Mouse (Mus musculus): Measurements from ENCODE around the gene Vnn3. TPM values are rescaled to one million over a fixed set of nuclear protein-coding genes. Genes with fewer than 3 reads are reported as not detected.

Gene Vnn3
- polyA plus RNA-seq, 1 experiment from 2014 or later, result 0.09 TPM

DNA sequence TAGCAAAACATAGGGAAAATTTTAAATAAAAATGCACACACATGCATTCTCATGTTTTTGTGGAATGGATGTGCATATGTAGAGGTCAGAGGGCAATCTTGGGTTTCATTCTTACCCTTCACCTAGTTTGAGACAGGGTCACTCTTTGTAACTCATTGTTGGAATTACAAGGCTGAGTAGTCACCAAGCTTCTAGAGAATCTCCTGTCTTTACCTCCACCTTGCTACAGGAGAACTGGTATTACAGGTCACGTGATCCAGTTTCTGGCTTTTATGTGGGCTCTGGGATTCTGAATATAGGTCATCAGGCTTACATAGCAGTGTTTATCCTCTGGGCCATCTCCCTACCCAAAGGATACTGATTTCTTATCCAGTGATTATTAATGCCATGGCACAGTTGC lies 54.4 kb downstream of the Vnn3 start:
- Histone ChIP-seq H3K27me3 (ENCODE audit: control insufficient read depth, insufficient read depth, low read length) (no peaks in the 10 kb centered on the region), H3K4me3 (ENCODE audit: low read depth, low read length) (no peak overlapping the region), H3K9me3 (ENCODE audit: control insufficient read depth, low read length) (no peaks in the 10 kb centered on the region), H3K4me1 (replicated peaks; ENCODE audit: control insufficient read depth, insufficient read depth, low read length) (no peaks in the 10 kb centered on the region), H3K27ac (ENCODE audit: low read depth, low read length) (no peak overlapping the region), H3K9ac (ENCODE audit: low read depth, low read length) (no peak overlapping the region), H3K36me3 (ENCODE audit: control insufficient read depth, insufficient read depth, low read length) (no peaks in the 10 kb centered on the region), H3K4me2 (replicated peaks; ENCODE audit: low read depth, low read length) (no peak overlapping the region)
- WGBS, result 93% methylated on average over 1 of the region's 1 CpGs
- ATAC-seq (ENCODE audit: low FRiP score) (no peak), DNase-seq (ENCODE audit: low spot score) (no peak)

Other genes starting within 250 kb of the Vnn3 start
- gene Rps12, start 64.2 kb upstream of the Vnn3 start, polyA plus RNA-seq (2014; fragmentation: Nextera tagmentation; extraction: Ambion mirVana), result 126 TPM in 2 replicates
- 21.5 and 23.2 TPM in 2 replicates for gene Slc18b1, start 54.5 kb upstream of the Vnn3 start, polyA plus RNA-seq (2014; fragmentation: Nextera tagmentation; extraction: Ambion mirVana)
- 2.4 and 3.1 TPM in 2 replicates for gene Vnn1, start 43.2 kb downstream of the Vnn3 start, polyA plus RNA-seq (2014; fragmentation: Nextera tagmentation; extraction: Ambion mirVana)
- gene Taar1, start 68.9 kb downstream of the Vnn3 start, polyA plus RNA-seq (2014; fragmentation: Nextera tagmentation; extraction: Ambion mirVana), result not detected in 2 replicates
- gene Taar2, start 87.1 kb downstream of the Vnn3 start, polyA plus RNA-seq (2014; fragmentation: Nextera tagmentation; extraction: Ambion mirVana), result not detected in 2 replicates
- not detected in 2 replicates for gene Taar3, start 98.1 kb downstream of the Vnn3 start, polyA plus RNA-seq (2014; fragmentation: Nextera tagmentation; extraction: Ambion mirVana)
- gene Taar4, start 109.0 kb downstream of the Vnn3 start, polyA plus RNA-seq (2014; fragmentation: Nextera tagmentation; extraction: Ambion mirVana), result not detected in 2 replicates
- gene Taar5, start 119.2 kb downstream of the Vnn3 start, polyA plus RNA-seq (2014; fragmentation: Nextera tagmentation; extraction: Ambion mirVana), result not detected in 2 replicates
- gene Taar6, start 134.2 kb downstream of the Vnn3 start, polyA plus RNA-seq (2014; fragmentation: Nextera tagmentation; extraction: Ambion mirVana), result not detected in 2 replicates
- gene Taar7a, start 142.0 kb downstream of the Vnn3 start, polyA plus RNA-seq (2014; fragmentation: Nextera tagmentation; extraction: Ambion mirVana), result not detected in 2 replicates
- not detected in 2 replicates for gene Taar7b, start 148.5 kb downstream of the Vnn3 start, polyA plus RNA-seq (2014; fragmentation: Nextera tagmentation; extraction: Ambion mirVana)
- gene Taar7d, start 175.8 kb downstream of the Vnn3 start, polyA plus RNA-seq (2014; fragmentation: Nextera tagmentation; extraction: Ambion mirVana), result not detected in 2 replicates
- not detected in 2 replicates for gene Taar7e, start 186.2 kb downstream of the Vnn3 start, polyA plus RNA-seq (2014; fragmentation: Nextera tagmentation; extraction: Ambion mirVana)
- not detected in 2 replicates for gene Taar7f, start 198.0 kb downstream of the Vnn3 start, polyA plus RNA-seq (2014; fragmentation: Nextera tagmentation; extraction: Ambion mirVana)
- gene Taar8a, start 225.0 kb downstream of the Vnn3 start, polyA plus RNA-seq (2014; fragmentation: Nextera tagmentation; extraction: Ambion mirVana), result not detected in 2 replicates
- not detected in 2 replicates for gene Taar8b, start 240.8 kb downstream of the Vnn3 start, polyA plus RNA-seq (2014; fragmentation: Nextera tagmentation; extraction: Ambion mirVana)

All from hindbrain, embryonic 11.5 days (tissue).